Mouse (Mus musculus) C2C12 (cell line): ENCODE results near the gene Fndc1. TPM values are rescaled to one million over a fixed set of nuclear protein-coding genes. Genes with fewer than 3 reads are reported as not detected.

Source experiments
- H3K27me3 ChIP-seq: one replicate; pipeline ENCODE4 v1.6.1; 2011; ENCODE audit not compliant: control insufficient read depth, insufficient read depth, insufficient read length
- H3K36me3 ChIP-seq: one replicate; pipeline ENCODE4 v1.6.1; 2011; ENCODE audit not compliant: control insufficient read depth, insufficient read depth
- H3K4me3 ChIP-seq: one replicate; pipeline ENCODE4 v1.5.1; 2011; ENCODE audit warnings: mild to moderate bottlenecking, control low read depth; ENCODE audit not compliant: poor library complexity, insufficient read depth, severe bottlenecking
- H3K79me2 ChIP-seq: one replicate; pipeline ENCODE4 v1.6.1; 2011; ENCODE audit not compliant: control insufficient read depth, insufficient read depth
- H3K79me3 ChIP-seq: one replicate; pipeline ENCODE4 v1.6.1; 2011; ENCODE audit warnings: low read depth, control low read depth
- H3ac ChIP-seq: one replicate; pipeline ENCODE3; 2011; ENCODE audit warnings: low read depth; ENCODE audit not compliant: control insufficient read depth, insufficient read length
- CEBPB ChIP-seq: IDR thresholded peaks from one replicate; pipeline ENCODE4 v1.6.1; 2011; ENCODE audit warnings: low read depth, mild to moderate bottlenecking, control low read depth, moderate library complexity
- CTCF ChIP-seq: IDR thresholded peaks from one replicate; pipeline ENCODE4 v1.5.1; 2011; ENCODE audit not compliant: control insufficient read depth, insufficient read depth, insufficient read length
- FOSL1 ChIP-seq: IDR thresholded peaks from one replicate; pipeline ENCODE4 v1.8.0; 2011; ENCODE audit warnings: mild to moderate bottlenecking, low read length; ENCODE audit not compliant: poor library complexity, insufficient read depth, severe bottlenecking
- MAX ChIP-seq: IDR thresholded peaks from one replicate; pipeline ENCODE4 v1.6.1; 2011; ENCODE audit warnings: mild to moderate bottlenecking, control low read depth
- MYOD1 ChIP-seq: IDR thresholded peaks from one replicate; pipeline ENCODE4 v1.6.1; 2011; ENCODE audit warnings: low read depth; ENCODE audit not compliant: control insufficient read depth, insufficient read length
- MYOG ChIP-seq: IDR thresholded peaks from one replicate; pipeline ENCODE4 v1.6.1; 2011; ENCODE audit not compliant: control insufficient read depth, insufficient read length; ENCODE audit errors: extremely low read depth
- USF1 ChIP-seq: IDR thresholded peaks from one replicate; pipeline ENCODE4 v1.6.1; 2011; ENCODE audit warnings: low read depth, mild to moderate bottlenecking, control low read depth, moderate library complexity
- polyA plus RNA-seq: library from polyadenylated mRNA; unstranded; fragments of >200 nt; fragmentation: generic; extraction: Trizol; gene quantifications from one replicate; pipeline ENCODE4 v1.2.1, GENCODE M21; 2012; ENCODE audit warnings: missing spikeins

Fndc1 gene
- polyA plus RNA-seq, 1 experiment, result 0.53 TPM

GRCm38 (mm10) chr17:7871800-7872199 lies 44.7 kb upstream of the Fndc1 start:
- Histone ChIP-seq H3K79me3 (no peaks in the 10 kb centered on the region), H3K79me2 (no peaks in the 10 kb centered on the region), H3K36me3 (no peaks in the 10 kb centered on the region), H3K4me3 (no peak overlapping the region), H3ac (no peak overlapping the region), H3K27me3 (peaks cover 6% of the 10 kb centered on the region)
- TF ChIP-seq CTCF (no peak), CEBPB (no peak), USF1 (no peak), MYOG (no peak), FOSL1 (no peak), MAX (no peak), MYOD1 (no peak)

GRCm38 (mm10) chr17:7870862-7871605 lies 43.9 kb upstream of the Fndc1 start:
- Histone ChIP-seq H3K4me3 (no peak overlapping the region), H3K79me2 (no peaks in the 10 kb centered on the region), H3K79me3 (no peaks in the 10 kb centered on the region), H3ac (no peak overlapping the region), H3K27me3 (peaks cover 6% of the 10 kb centered on the region), H3K36me3 (no peaks in the 10 kb centered on the region)
- TF ChIP-seq USF1 (no peak), MAX (no peak), CEBPB (no peak), MYOG (no peak), FOSL1 (no peak), MYOD1 (no peak), CTCF (no peak)

GRCm38 (mm10) chr17:7869114-7869513 lies 42.0 kb upstream of the Fndc1 start:
- Histone ChIP-seq H3K79me3 (no peaks in the 10 kb centered on the region), H3K27me3 (peaks cover 6% of the 10 kb centered on the region), H3ac (no peak overlapping the region), H3K36me3 (no peaks in the 10 kb centered on the region), H3K4me3 (no peak overlapping the region), H3K79me2 (no peaks in the 10 kb centered on the region)
- no peak for TF ChIP-seq MYOG
- TF ChIP-seq CEBPB, result no peak
- TF ChIP-seq CTCF, result no peak
- TF ChIP-seq USF1, result no peak
- no peak for TF ChIP-seq MAX
- TF ChIP-seq FOSL1, result no peak
- TF ChIP-seq MYOD1, result no peak

GRCm38 (mm10) chr17:7868631-7869030 lies 41.5 kb upstream of the Fndc1 start:
- TF ChIP-seq CTCF, result peak; percentile 74
- TF ChIP-seq FOSL1, result no peak
- H3K79me2 ChIP-seq, result no peaks in the 10 kb centered on the region
- no peaks in the 10 kb centered on the region for H3K79me3 ChIP-seq

GRCm38 (mm10) chr17:7864740-7865139 lies 37.6 kb upstream of the Fndc1 start:
- Histone ChIP-seq H3K36me3 (no peaks in the 10 kb centered on the region), H3K4me3 (no peak overlapping the region), H3K27me3 (no peaks in the 10 kb centered on the region), H3K79me2 (no peaks in the 10 kb centered on the region), H3K79me3 (no peaks in the 10 kb centered on the region), H3ac (no peak overlapping the region)
- TF ChIP-seq CEBPB (no peak), MAX (no peak), MYOG (no peak), FOSL1 (no peak), CTCF (no peak), MYOD1 (no peak), USF1 (no peak)

More at GRCm38 (mm10) chr17:7868631-7869030, 41.5 kb upstream of the Fndc1 start:
- Histone ChIP-seq H3K36me3 (no peaks in the 10 kb centered on the region), H3K4me3 (no peak overlapping the region), H3ac (no peak overlapping the region), H3K27me3 (peaks cover 6% of the 10 kb centered on the region)

- no peak overlapping the region for H3ac ChIP-seq
- no peak for TF ChIP-seq MAX
- TF ChIP-seq CTCF, result peak; percentile 45
- TF ChIP-seq FOSL1, result no peak
- TF ChIP-seq CEBPB, result no peak
- no peaks in the 10 kb centered on the region for H3K36me3 ChIP-seq
- H3K4me3 ChIP-seq, result no peak overlapping the region
- H3K79me3 ChIP-seq, result no peaks in the 10 kb centered on the region
- H3K79me2 ChIP-seq, result no peaks in the 10 kb centered on the region
- H3K27me3 ChIP-seq, result no peaks in the 10 kb centered on the region
These were observed 36.6 kb upstream of the Fndc1 start for GRCm38 (mm10) chr17:7863745-7864144.
